Mouse (Mus musculus): ENCODE results near the gene Tbc1d22a.
"Not testable (repeated sequence)": the region's sequence is repeated elsewhere in the genome, so short reads cannot be mapped to it uniquely, and the experiment has no call there.

Tbc1d22a gene

DNA sequence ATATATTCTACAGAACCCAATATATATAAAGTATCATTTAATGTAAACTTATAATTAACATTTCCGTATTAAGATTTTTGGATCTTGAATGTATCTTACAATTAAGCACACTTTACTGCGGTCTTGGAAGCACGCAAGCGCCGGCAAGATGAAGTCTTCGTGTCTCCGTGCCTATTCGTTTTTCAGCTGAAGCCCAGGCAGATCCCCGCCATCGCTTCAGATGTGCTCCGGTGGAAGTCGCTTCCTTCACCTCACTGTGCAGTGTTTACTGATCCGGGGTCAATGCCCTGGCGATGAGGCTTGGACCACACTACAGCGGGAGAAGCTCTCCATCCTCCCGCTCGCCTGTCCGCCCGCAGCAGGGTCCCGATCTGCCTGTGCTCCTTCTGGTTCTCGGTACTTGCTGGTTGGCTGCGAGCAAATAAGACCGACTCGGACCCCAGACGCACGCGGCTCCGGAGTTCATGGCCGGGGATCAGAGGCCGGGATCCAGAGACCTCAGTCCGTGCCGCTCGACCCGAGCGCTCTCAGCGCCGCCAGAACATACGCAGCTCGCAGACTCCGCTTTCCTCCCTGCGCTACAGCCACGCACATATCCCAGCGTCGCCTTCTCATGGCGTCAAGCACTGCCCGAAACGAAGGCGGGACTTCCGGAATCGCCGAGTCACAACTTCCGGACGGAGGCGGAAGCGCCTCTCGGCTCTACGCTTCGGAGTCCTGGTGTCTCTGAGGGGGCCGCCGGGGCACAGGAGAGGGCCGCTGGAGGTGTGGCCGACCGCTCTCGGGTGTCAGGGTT, at the start of gene Tbc1d22a:
Gene Tbc1d22a (plus strand): TSS at position 707 of the 796 bp plus-strand sequence.
- peak; percentile 87 to 89 for DNase-seq (ENCODE audit: low spot score in 2 of 2)

DNA sequence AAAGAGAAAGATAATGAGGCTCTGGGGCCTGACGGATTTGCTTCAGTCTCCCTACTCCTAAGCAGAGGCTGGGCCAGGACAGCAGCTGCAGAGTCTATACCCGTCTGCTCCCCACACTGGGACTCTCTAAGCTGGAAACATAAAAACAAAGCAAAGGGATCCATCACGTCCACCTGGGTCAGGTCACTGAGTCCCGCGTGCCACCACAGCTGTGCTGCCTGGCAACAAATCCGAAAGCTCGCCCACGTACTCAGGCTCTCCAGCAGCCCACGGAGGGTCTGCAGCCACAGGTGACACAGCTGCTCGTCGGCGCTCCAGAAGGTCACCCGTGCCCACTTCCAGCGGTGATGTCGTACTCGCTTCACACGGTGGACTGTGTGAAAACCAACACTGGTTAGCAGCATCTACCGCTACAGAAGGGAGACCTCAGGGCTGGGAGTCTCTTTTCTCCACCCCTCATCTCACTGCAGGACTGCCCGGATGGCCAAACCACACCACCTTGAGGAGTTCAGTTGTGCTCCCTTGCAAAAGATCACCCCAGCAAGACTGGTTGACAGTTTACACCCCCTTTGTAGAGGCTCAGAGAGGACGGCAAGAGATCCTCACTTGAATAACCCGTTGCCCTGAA, 49.4 kb upstream of the Tbc1d22a start:
- DNase-seq (ENCODE audit: low spot score in 2 of 2): peak; percentile 52 to 69

DNA sequence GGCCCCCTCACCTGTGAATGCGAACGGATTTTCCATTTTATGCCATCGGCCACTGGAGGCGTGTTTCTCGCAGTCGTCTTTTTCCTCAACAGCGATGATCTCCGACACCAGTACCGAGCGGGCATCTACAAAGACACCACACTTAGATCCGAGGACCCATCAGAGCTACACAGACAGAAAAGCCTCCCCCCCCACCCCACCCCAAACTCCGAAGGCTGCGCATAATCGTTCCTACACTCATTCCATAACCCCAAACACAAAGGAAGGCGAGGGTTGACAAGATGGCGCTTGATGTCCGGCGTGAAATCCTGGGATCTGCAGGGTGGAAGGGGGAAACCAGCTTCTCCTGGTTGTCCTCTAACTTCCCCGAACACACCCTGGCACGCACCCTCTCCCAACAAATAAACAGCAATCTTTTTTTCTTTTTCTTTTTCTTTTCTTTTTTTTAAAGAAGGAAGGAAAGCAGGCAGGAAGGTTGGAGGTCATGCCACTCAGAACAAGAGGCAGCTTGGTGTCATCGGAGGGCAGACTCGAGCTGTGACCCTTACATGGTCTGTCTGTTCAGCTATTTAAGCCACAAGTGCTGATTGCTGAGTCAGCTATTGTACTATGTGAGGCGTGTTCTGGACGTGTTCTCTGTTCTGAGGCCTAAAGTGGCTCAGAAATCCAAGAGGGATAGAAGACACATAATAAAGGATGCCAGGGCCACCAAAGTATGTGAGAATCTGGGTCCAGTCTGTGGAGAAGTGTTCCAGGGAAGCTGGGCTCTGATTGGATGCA, 48.3 kb upstream of the Tbc1d22a start:
- no peak for DNase-seq (ENCODE audit: low spot score in 2 of 2)

DNA sequence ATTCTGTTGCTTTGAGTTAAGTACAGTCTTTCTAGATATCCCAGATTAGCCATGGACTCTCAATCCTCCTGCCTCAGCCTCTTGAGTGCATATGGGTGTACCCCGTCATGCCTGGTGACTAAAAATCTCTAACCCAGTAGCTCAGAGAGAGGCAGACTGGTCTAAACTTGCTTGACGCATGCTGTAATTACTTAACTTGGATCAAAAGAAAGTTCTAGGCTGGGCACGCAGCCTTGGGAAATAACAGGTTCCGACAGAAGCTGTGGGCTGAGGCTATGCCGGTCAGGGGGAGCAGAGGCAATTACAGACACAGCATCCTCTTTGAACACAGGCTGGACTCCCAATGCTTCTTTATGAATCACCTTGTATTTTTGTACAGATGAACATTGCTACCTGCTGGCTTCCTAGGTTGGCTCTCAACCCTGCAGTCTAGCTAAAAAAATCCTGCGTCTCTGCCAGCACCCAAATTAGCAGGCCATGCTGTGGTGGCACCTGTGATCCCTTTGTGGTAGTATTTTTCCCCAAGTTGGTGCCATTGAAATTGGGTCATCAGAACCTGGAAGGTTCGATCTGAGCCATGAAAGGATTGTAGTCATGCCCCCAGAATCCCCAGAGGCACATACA, 47.1 kb upstream of the Tbc1d22a start:
- no peak for DNase-seq (ENCODE audit: low spot score in 2 of 2)

DNA sequence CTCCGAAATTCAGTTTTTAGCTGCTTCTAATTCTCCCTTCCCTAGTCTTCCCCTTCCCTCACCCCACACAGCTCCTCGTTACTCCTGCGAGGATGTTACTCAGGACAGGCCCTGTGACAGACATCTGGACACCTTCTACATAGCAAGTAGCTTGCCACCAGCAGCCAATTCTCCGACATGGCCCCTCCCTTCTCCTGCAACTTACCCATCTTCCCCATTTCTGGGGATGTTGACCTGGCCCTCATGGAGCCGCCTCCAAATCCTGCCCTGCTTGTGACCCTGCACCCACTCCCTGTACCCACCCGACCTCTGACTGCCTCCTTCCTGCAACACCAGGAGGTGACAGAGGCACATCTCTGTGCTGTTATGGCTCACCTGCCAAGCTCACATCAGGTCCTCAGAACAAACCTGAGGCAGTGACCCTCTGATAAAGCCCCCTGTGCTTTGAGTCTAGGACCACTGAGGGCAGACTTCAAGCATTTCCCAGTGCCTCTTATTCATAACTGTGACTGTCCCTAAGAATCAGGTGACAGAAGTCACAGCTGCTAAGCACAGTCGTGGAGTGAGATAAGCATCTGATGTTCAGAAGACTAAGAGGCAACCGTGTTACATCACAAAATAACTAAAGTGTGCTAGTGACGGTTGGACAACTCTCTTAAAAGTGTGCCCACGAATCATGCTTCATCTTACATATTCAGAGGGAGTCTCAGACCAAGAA, 46.3 kb upstream of the Tbc1d22a start:
- peak in 1 of 2 experiments; percentile 30 for DNase-seq (ENCODE audit: low spot score in 2 of 2)

DNA sequence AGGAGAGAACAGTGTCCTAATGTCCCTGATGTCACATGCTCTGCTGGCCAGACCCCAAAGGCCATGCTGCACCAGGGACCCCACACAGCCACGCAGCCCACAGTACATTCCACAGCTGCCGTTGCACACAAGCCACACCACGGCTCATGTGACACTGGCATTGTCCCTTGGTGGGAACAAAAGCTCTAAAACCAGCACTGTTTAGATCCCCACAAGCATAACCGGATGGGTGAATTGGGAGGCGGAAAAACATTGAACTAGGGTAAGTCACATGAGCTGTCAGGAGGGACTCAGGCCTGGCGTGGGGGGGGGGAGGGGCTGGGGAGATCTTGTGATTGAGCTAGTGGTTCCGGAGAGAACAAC, 45.8 kb upstream of the Tbc1d22a start:
- DNase-seq (ENCODE audit: low spot score in 2 of 2): peak; percentile 32 to 47

DNA sequence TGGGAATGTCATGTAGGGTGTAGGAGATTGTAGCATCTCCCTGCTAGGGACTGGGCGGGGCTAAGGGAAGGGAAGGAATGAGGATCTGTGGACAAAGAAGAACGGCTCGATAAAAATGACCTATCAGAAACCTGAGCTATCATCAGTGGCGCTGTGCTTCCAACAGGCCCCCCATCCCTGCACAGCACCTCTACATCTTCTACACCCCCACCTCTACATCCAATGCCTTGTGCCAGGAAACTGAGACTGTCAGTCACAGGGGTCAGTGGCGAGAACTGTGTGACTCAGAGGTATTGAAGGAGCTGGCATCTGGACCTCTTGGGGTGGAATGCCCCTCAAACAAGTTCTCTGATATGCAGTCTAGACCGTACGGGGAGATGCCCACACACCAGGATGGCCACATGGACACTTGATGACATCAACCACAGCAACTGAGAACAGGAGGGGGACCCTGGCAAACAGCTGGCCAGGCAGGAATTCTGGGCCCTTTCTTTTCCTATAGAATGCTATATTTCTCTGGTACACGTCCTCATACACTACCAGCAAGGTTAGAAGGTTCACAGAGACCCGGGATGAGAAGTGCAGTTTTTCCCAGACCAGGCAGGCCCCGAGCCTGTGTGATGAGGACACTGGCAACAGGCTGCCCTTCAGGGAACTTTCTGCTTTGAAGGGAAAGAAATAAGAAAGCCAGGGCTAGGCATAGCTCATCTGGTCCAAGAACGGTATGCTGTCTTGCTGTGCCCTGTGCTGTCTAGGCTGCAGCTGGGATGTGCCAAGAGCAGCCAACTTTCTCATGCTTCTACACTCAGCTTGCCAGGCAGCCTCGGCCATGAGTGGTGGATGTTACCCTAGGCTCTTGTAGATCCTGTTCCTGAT, 45.1 kb upstream of the Tbc1d22a start:
- peak; percentile 32 to 46 for DNase-seq (ENCODE audit: low spot score in 2 of 2)

DNA sequence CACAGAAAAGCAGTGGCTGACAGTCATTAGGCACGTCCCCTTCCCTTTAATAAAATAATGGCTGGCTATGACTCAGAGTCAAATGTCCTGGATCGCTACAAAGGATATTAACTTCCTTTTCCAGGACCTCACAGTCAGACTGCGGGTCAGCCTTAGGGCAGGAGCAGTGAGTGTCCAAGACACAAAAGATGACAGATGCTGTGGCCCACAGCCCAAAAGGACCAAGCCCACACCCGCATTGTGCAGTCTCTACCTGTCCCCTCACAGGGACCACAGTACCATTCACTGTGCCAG, 44.5 kb upstream of the Tbc1d22a start:
- no peak for DNase-seq (ENCODE audit: low spot score in 2 of 2)

DNA sequence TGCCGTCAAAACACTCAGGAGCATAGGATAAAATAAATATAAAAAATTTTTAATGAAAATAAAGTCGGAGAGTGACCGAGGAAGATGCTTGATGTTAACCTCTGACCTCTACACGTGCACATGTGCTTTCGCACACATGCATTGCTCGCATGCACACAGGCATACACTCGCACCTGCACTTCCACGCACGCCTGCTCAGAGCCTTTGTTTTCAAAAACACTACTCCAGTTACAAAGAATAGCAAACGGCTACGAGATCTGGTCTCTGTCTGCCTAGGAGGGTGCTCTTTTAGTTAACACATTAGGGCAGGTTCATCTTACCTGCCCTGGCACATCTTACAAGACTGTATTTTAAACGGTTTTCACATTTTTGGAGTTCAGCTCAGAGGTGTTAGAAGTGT, 42.9 kb upstream of the Tbc1d22a start:
- no peak for DNase-seq (ENCODE audit: low spot score in 2 of 2)

DNA sequence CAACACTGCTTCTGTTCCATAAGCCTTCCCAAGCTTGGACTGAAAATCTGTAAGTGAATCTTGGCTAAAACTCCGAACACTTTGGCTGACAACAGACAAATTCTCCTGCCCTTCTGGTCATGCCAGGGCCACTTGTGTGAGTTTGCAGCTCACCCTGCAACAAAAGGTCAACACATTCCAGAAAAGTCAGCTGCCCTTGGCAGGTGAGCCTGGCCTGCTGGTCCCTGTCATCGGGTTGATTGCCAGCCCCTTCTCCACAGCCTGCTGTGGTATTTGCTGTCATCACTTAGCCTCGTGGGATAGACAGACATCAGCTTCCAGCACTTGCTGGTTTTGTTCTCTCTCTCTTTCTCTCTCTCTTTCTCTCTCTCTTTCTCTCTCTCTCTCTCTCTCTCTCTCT, 42.1 kb upstream of the Tbc1d22a start:
- no peak for DNase-seq (ENCODE audit: low spot score in 2 of 2)

DNA sequence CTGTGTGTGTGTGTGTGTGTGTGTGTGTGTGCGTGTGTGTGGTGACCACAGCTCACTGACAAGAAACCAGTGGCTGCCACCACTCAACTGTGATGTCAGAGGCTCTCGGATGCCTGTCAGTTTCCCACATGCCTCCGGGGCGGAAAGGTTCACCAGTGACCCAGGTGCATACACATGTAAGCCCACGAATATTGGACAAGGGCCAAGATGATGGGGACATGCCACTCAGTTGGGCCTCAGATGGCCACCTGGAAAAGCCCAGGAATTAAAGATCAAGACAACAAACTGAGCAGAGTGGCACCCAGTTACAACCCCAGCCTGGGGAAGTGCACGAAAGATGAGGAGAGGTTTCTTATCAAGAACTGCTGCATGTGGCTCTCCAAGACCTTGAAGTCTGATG, 41.7 kb upstream of the Tbc1d22a start:
- peak; percentile 80 to 86 for DNase-seq (ENCODE audit: low spot score in 2 of 2)

DNA sequence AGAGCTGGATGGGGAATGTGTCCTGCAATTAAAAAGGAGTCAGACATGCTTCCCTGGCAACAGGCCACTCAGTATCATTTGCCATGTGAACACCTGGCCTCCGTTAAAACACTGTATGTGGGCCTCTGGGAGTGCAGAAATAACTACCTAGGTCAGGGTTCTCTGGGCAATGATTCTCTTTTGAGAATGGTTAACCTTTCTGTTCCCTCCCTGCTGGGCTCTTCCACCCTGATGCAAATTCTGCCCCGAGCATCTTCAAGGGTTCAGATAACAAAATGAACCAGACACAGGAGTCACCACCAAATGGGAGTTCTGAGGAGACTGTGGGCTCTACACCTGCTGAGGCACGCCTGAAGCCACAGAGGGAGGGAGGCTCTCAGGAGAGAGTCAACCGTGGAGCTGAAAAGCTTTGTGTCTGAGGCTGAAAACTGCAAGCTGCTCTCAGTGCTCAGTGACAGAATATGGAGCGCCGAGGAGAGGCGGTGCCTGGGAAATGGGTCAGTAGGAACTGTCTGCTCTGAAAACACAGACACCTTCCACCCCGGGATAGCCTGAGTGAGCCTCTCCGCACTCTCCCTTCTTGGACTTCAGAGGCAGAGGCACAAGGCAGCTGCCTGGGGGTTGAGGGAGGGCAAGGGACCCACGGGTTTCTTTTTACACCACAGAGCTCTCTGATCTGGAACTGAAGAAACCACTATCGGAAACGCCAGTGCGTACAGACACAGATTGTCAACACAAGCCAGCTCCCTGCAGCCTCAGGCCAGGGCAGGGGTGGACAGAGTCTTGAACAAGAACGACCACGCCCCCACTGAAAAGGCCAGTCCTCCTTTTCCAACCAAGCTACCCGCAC, 40.9 kb upstream of the Tbc1d22a start:
- peak; percentile 87 for DNase-seq (ENCODE audit: low spot score in 2 of 2)

DNA sequence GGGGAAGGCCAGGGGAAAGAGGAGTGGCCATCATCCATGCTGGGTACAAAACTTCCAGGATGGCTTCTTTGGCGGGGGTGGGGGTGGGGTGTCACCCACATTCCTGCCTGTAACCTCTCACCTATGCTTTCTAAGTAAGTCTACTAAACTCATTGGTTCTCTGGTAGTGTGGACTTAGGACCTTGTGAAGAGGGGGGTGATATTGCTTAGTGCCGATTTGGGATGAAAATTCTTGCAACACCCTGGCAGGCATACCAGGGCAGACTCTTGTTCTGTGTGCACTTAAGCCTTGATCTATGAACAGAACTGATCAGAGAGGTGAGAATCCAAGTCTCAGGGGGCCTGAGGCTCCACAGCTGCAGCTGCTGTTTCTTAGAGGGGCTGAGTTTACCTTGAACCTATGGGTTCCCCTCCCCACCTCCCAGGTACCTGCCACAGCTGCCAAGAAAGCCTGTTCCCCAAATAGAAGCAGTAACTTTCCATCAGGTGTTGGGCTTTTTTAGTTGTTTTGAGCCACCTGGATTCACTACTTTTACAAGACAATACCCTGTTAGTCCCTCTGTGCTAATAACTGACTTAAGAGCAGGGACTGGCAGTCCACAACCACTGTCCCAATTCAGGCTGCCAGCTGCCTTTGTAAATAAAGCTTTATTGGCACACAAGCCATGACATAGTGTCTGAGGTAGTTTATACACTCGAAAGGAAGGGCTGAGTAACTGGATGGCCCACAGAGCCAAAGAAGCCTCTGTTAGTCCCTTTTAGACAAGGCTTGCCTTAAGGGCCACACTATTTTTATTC, 38.8 kb upstream of the Tbc1d22a start:
- no peak for DNase-seq (ENCODE audit: low spot score in 2 of 2)

DNA sequence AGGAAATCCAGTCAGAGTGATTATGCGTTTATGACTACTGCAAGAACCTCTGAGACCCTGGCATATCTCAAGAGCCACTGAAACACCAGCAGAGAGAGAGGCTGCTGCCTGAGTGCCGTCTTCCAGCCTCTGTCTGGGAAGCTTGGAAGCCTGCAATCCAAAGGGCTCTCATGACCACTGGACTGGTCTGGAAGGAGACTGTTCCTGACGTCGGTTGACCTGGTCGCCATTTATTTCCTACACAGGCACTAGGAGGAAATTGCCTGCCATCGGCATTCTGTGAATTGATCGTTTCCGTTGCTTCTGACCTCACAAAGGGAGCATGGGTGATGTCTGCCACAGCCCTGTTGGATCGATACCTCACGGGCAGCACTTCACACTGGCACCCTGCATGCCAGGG, 38.1 kb upstream of the Tbc1d22a start:
- no peak for DNase-seq (ENCODE audit: low spot score in 2 of 2)

DNA sequence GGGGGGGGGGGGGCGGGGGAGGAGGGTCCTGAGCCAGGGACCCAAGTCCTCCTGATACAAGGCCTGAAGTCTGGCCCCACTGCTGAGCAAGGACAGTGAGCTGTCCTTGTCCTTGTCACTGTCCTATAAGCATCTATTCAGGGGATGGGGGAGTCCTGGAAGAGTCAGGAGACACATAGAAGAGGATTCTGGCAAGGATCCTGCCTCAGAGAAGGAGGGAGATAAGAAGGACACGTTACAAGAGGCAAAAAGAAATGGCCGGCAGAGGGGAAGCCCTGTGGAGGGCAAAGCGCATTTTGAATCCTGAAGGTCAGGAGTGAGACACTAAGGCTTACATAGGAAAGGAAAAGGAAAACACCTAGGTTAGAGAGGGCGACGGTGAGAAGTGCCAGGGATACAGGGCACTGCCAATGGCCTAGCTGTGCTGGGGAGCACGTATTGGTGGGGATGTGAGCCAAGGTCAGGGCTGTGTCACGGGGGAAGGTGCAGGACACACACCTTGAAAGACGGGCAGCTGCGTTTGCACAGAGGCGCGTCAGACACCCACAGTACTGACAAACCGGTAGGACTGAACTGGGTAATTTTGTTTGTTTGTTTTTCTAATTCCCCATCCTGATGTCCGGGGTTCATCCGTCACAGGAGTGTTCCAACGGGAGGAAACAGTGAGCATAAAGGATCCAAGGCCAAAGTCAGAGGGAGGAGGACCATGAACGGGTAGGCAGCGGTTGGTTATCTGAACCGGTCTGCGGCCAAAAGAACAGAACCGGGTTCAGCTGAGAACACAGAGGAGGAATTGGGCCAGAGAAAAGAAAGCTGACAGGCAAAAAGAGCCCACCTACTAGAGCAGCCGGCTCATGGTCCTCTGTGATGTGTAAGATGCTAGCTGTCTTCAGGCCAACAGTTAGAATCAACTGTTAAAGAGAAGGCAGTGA, 37.2 kb upstream of the Tbc1d22a start:
- DNase-seq (ENCODE audit: low spot score in 2 of 2): no peak

DNA sequence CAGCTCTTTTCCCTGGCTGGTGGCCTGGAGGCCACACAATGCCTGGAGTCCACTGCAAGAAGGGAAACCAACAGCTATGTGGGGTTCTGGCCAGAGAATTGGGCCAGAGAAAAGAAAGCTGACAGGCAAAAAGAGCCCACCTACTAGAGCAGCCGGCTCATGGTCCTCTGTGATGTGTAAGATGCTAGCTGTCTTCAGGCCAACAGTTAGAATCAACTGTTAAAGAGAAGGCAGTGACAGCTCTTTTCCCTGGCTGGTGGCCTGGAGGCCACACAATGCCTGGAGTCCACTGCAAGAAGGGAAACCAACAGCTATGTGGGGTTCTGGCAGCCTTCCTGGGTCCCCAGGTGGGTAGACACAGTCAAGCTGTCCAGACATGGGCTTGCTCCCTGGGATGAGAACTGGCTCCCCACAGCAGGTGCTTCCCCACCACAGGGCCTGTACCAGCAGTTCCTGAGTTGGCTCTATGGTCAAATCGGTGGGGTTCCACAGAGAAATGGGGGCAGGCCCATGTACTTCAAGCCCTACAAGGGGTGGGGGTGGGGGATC, 36.5 kb upstream of the Tbc1d22a start:
- not testable (repeated sequence) for DNase-seq (ENCODE audit: low spot score in 2 of 2)

DNA sequence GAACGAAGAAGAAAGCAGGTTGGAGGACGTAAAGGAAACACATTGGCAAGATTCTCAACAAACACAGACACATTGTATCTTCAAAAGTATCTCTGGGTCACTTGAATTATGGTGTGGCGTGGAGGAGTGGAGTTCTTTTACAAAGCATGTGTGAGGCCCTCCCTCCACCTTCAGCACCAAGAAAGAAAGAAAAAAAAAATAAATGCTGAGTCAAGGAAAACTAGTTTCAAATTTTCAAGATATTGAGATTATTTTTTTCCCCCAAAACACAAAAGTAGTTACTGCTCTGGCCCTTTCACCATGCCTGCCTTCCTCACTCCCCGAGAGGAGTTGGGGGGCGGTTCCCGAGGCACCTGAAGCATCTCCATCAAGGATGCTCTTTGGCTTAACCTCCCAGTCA, 35.7 kb upstream of the Tbc1d22a start:
- DNase-seq (ENCODE audit: low spot score in 2 of 2): no peak

DNA sequence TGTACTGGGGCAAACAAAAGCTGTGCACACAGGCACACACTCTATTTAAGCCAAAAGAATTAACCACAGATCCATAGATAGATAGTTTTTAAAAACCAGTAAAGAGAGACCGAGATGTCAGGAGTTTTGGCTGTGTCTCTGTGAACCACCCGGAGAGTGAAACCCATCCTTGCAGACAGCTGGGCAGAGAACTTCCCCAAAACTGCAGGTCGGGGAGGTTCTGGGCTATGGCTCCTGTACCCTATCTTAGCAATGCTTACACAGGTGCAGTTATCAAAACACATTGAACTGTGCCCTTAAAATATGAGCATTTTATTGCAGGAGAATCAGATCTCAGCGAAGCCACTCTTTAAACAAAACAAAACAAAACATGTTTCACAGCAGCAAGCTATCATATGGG, 33.8 kb upstream of the Tbc1d22a start:
- DNase-seq (ENCODE audit: low spot score in 2 of 2): peak in 1 of 2 experiments; percentile 74
